Mouse (Mus musculus) liver, adult 2 months (tissue): ENCODE data around the gene Abl1.

Source experiments
- CTCF ChIP-seq: fragments of 200-500 bp; IDR thresholded peaks from 2 replicates; pipeline ENCODE4 v1.5.1; 2011; ENCODE audit warnings: low read depth, low read length, control low read depth
- POLR2A ChIP-seq: fragments of 200-500 bp; IDR thresholded peaks from 2 replicates; pipeline ENCODE4 v1.6.1; 2011; ENCODE audit warnings: low read length, control low read depth; ENCODE audit not compliant: insufficient read depth; ENCODE audit errors: extremely low read depth

GRCm38 (mm10) chr2:31845512-31845895 is 157.3 kb downstream of the Abl1 start:
- TF ChIP-seq POLR2A = no peak
- no peak for TF ChIP-seq CTCF
